Mouse (Mus musculus) left cerebral cortex, postnatal 25 days (tissue): ENCODE measurements around the gene Mroh8. TPM values are rescaled to one million over a fixed set of nuclear protein-coding genes. Genes with fewer than 3 reads are reported as not detected.
"Not testable (repeated sequence)": the region's sequence is repeated elsewhere in the genome, so short reads cannot be mapped to it uniquely, and the experiment has no call there.

Source experiments
- DNase-seq, 2 experiments: peaks; one replicate each; pipeline ENCODE4 v3.0.0; 2022; ENCODE audit warnings: low spot score in 2 of 2, mixed read lengths in 1 of 2
- intact Hi-C: fragments of 180-260 bp; cut with DNase I; formaldehyde crosslinking; loops from one replicate; pipeline ENCODE4 v1.15.1; 2025
- total RNA-seq, 2 experiments: library from RNA; stranded (reverse); gene quantifications; 2 replicates each; pipeline ENCODE4 v1.2.3; 2021

The Mroh8 gene
- total RNA-seq, 2 experiments from 2014 or later = 1.0 to 1.4 TPM

DNA sequence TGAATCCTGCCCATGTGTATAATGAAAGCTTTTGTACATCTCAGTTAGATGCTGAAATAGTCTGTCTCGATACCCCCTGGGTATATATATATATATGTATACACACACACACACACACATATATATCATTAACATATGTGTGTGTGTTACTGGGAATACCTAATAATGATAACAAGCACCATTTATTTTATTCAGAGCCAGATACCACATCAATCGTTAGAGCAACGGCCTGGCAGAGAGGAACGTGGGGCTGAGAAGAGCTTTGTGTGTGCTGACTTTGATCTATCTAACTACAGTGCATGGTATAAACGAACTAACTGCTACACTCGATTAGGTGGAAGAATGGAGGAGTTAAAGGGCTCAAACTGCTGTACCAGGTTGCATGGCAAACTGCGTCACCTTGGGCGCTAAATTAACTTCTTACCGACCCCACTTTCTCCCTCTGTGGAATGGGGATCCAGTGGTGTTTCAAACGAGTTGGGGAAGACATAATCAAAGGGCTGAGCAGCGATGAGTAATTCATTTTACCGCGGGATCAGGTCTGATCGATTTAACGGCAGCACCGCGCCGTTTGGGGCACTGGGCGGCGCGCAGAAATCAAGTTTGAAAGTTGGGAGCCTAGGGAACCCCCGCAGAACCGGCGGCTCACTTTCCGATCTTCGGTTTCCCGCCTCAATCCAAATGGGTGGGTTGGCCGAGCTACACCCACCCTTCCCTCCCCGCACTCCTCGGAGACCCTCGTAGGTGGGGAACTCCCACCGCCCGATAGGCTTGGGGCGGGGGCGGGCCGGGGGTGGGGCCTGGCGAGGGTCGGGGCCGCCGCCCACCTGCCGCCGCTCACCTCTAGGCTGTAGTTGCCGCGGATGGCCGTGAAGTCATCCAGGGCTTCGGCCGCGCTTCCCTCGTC is 75.6 kb downstream of the Mroh8 start:
- peak in 1 of 2 experiments; percentile 4 for DNase-seq
- intact Hi-C loops = loop anchor here (2.0 to 5.0 kb wide), 3 partner anchors 54 to 75 kb away; partner anchors contain the start of genes Mroh8, Rpn2 and Samhd1

DNA sequence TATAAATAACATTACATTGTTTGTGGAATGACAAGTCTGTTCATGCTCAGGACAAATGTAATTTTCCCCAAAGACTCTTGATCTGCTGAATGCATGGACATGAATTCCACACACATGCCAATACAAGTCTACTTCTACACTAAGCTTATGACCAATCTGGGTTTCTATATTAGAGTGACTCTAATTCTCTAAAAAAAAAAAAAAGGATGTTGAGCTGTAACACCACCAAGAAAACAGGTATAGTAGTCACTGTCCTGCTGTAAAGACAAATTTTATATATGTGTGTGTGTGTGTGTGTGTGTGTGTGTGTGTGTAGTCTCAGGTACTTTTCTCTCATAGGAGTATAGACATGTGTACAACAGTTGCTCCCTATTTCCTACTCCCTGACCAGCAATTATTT is 76.3 kb downstream of the Mroh8 start:
- DNase-seq = no peak
- intact Hi-C loops = loop anchor here (5.0 kb wide), 2 partner anchors 54 to 66 kb away; partner anchors contain the start of gene Samhd1

DNA sequence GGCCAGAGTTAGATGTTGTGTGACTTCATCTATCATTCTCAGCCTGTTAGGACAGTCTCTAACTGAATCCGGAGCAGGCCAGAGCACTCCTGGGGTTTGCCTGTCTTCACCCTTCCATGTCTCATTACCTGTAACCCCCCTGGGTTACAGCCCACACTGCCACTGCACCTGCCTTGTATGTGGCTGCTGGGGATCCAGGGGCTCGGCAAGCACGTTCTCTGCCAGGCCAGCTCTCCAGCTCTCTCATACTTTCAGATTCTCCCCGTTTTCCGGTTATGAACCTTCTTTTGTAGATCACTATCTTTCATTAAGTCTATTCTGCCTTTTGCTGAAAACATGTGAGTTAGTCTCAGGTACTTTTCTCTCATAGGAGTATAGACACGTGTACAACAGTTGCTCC is 77.0 kb downstream of the Mroh8 start:
- DNase-seq = no peak
- intact Hi-C loops = loop anchor here (5.0 kb wide), 2 partner anchors 55 to 65 kb away; partner anchors contain the start of gene Samhd1

DNA sequence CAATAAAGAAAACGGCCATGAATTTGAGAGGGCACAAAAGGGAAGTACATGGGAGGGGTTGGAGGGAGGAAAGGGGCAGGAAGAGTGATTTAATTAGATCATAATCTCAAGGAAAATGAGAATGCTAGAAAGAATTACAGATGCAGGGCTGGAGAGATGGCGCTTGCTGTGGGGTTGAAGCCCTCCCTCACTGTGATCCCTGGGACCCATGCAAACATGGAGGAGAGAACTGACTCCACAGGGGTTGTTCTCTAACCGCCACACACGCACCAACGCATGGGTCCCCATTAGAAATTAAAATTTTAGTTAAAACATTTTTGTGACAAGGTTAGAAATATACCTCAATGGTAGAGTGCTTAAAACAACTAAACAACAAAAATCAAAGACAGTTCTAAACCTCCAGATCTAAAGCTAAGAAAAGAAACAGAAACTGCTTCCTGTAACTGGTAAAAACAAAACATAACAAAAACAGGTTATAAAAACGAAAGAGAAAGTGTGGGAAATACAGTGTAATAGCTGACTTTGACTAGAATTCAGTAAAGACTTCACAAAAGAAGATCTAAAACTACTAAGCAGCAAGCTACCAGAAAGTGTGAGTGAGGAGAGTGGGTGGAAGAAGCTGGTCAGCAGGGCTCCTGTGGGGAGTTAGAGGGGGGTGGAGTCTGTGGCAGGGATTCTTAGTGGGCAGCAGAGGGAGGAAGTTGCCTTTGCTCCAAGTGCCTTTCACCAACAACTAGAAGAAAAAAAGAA is 78.1 kb downstream of the Mroh8 start:
- intact Hi-C loops = loop anchor here (5.0 kb wide), 2 partner anchors 56 to 64 kb away; partner anchors contain the start of gene Samhd1
- peak in 1 of 2 experiments; percentile 19 for DNase-seq

DNA sequence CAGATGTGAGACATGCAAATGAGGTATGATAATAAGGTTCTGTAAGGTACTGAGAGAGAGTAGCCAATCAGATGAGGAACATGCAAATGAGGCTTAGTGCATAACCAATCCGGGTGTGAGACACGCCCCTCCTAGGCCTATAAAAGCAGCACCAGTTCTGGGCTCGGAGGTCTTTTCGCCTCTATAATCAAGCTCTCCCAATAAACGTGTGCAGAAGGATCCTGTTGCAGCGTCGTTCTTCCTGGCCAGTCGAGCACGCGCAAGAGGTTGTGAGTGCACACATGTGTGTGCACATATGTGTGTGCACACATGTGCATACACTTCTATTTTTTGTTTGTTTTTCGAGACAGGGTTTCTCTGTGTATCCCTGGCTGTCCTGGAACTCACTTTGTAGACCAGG is 80.9 kb downstream of the Mroh8 start:
- intact Hi-C loops, DNase-seq: not testable (repeated sequence)

DNA sequence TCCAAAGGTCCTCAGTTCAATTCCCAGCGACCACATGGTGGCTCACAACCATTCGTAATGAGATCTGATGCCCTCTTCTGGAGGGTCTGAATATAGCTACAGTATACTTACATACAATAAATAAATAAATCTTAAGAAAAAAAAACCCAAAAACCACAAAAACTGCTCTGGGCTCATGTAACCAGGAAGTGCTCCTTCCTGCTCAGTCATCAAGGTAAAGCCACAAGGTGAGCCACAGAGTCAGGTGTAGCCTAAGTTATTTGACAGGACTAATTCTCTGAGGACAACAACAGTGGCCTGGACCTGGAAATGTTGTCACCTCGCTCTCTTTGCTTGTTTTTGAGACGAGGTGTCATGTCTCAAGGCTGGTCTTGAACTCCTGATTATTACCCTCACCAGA is 88.7 kb downstream of the Mroh8 start:
- intact Hi-C loops = no loop called here
- DNase-seq = no peak

GRCm38 (mm10) chr2:157187223-157187622 is 92.1 kb downstream of the Mroh8 start:
- intact Hi-C loops = no loop called here
- peak in 1 of 2 experiments; percentile 36 for DNase-seq

DNA sequence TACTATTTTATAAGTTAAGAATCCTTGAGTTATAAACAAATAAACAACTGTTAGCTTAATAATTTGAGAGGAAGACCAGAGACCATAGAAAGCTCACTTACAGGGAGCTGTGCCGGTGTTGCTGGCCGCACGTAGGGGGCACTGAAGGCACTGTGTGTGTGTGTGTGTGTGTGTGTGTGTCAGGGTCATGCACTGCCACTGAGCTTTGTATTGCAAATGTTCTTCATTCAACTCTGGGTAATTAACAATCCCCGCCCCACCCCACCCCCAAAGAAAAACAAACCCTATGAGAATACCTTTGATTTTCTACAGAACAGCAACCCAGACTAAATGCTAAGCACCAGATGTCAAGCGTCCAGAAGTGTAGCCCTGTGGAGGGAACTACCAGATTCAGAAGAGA is 92.8 kb downstream of the Mroh8 start:
- DNase-seq = no peak
- intact Hi-C loops = no loop called here

DNA sequence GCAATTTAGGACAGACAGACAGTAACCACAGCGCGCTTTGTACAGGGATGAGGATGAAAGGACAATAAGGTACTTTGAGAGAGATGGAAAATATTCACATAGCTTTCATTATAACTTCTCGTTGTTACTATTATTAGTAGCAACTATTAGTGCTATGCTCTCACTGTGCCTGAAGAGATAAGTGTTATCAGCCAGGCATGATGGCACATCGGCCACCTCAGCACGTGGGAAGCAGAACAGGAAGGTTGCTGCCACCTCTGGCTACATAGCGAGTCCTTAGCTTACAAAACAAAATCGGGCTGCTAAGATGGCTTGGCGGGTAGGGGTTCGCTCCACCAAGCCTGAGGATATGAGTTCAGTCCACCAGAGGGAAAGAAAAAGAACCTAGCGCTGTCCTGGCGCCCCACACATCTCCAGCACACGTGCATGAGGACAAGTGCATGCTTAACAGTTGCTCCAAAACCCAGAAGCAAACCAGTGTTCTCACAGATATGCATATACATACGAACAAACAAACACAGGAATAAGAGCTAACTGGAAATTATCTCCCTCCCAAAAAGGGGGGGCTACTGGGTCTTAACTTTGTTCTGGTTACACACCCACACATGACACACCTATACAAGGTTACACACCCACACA is 94.2 kb downstream of the Mroh8 start:
- no peak for DNase-seq
- intact Hi-C loops = no loop called here

- no peak for DNase-seq
- intact Hi-C loops = no loop called here
Measured at GRCm38 (mm10) chr2:157178167-157178566, 101.2 kb downstream of the Mroh8 start.

GRCm38 (mm10) chr2:157176248-157176647 is 103.1 kb downstream of the Mroh8 start:
- DNase-seq = no peak

GRCm38 (mm10) chr2:157174416-157174815 is 104.9 kb downstream of the Mroh8 start:
- DNase-seq = no peak
- intact Hi-C loops = no loop called here

More at GRCm38 (mm10) chr2:157176248-157176647, 103.1 kb downstream of the Mroh8 start:
- intact Hi-C loops = no loop called here

DNA sequence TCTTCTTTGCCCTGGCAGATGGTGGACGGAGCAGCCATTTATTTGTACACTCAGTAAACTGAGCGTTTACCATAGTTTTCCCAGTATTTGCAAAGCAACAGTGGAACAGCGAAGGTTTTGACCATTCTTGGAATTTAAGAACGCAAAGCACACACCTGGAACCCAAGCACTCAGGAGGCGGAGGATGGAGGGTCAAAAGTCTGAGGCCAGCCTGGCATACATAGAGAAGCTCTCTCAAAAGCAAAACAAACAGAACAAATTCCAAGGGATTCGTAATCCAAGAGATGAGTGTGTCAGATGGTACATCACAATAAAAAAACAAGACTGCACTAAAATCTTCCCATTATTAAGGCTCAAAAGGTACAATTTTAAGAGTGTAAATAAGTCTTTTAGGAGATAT is 105.8 kb downstream of the Mroh8 start:
- intact Hi-C loops = no loop called here
- DNase-seq = no peak

GRCm38 (mm10) chr2:157172984-157173383 is 106.4 kb downstream of the Mroh8 start:
- intact Hi-C loops = no loop called here
- no peak for DNase-seq

GRCm38 (mm10) chr2:157170626-157171025 is 108.7 kb downstream of the Mroh8 start:
- no peak for DNase-seq
- intact Hi-C loops = no loop called here

DNA sequence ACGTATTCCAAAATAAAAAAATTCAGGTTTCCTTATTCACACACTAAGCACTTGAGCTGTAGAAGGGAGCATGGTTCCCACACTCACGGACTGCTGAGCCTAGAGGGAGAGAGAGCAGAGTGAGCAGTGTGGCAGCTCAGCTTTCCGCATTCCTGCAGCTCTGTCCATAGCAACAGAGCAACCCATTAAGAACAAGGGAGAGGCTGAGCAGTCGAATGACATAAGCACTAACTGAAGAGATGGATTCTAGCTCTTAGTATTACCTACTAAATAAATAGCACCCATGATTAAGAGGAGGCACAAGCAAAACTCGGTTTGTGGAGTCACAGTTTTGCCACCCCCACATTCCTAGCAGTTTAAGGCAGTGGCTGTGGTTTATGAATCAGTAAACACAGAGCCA is 109.2 kb downstream of the Mroh8 start:
- intact Hi-C loops = no loop called here
- DNase-seq = peak; percentile 4 to 17

- intact Hi-C loops = no loop called here
- DNase-seq = peak in 1 of 2 experiments; percentile 69
Measured at GRCm38 (mm10) chr2:157166371-157167080, 112.8 kb downstream of the Mroh8 start.

DNA sequence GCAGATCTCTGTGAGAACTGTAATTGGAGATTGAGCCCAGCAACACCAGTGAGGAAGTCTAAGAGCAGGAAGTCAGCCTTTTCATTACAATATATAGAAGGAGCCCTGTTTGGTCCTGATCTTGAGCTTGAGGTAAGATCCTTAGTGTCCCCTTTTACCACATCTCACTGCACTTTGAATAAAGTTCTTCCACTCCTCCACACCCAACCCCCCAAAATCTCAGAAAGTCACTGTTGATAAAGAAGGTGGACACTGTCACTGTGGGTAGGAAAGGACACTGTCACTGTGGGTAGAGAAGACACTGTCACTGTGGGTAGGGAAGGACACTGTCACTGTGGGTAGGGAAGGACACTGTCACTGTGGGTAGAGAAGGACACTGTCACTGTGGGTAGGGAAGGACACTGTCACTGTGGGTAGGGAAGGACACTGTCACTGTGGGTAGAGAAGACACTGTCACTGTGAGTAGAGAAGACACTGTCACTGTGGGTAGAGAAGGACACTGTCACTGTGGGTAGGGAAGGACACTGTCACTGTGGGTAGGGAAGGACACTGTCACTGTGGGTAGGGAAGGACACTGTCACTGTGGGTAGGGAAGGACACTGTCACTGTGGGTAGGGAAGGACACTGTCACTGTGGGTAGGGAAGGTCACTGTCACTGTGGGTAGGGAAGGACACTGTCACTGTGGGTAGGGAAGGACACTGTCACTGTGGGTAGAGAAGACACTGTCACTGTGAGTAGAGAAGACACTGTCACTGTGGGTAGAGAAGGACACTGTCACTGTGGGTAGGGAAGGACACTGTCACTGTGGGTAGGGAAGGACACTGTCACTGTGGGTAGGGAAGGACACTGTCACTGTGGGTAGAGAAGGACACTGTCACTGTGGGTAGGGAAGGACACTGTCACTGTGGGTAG is 113.8 kb downstream of the Mroh8 start:
- DNase-seq, intact Hi-C loops: not testable (repeated sequence)
